Mouse (Mus musculus) limb, embryonic 10.5 days (tissue): ENCODE measurements at regions not wholly inside any gene's neighbourhood (a gene's known extent, or its start where the extent isn't known, plus 50 kb on each side); places are given as distances from the start of the nearest gene placed in this dataset.

Experiments
- DNase-seq: peaks from one replicate; pipeline ENCODE4 v3.0.0-alpha.2; 2017; ENCODE audit warnings: low spot score
- H3K27ac ChIP-seq: fragments of 300-500 bp; sonication (generic); 2 replicates; pipeline ENCODE4 v1.5.1; 2016; ENCODE audit warnings: mild to moderate bottlenecking
- H3K27me3 ChIP-seq: fragments of 300-500 bp; sonication (generic); 2 replicates; pipeline ENCODE4 v1.6.1; 2016; ENCODE audit warnings: low read depth, mild to moderate bottlenecking; ENCODE audit not compliant: poor library complexity, severe bottlenecking
- H3K36me3 ChIP-seq: fragments of 300-500 bp; sonication (generic); 2 replicates; pipeline ENCODE4 v1.6.1; 2016; ENCODE audit warnings: mild to moderate bottlenecking, moderate library complexity
- H3K4me1 ChIP-seq: fragments of 300-500 bp; sonication (generic); 2 replicates; pipeline ENCODE4 v1.6.1; 2016
- H3K4me3 ChIP-seq: fragments of 300-500 bp; sonication (generic); 2 replicates; pipeline ENCODE4 v1.5.1; 2016; ENCODE audit warnings: mild to moderate bottlenecking, moderate library complexity
- H3K9me3 ChIP-seq: fragments of 300-500 bp; sonication (generic); replicated peaks from 2 replicates; pipeline ENCODE4 v1.6.1; 2016; ENCODE audit warnings: mild to moderate bottlenecking
- WGBS: fragments of 180-500 bp; shearing (Covaris S2); methylation state at CpG from one replicate; pipeline ENCODE4 v1.1.7; 2016; 5-methylcytosine and 5-hydroxymethylcytosine counted together

GRCm38 (mm10) chr14:24757843-24758242 is 270.9 kb downstream of the Rps24 start:
- no peak for DNase-seq
- H3K27me3 ChIP-seq: peaks cover 4% of the 10 kb centered on the region; the same call in 1 of the 2 replicates
- no peaks in the 10 kb centered on the region for H3K36me3 ChIP-seq
- peak overlapping the region; percentile 15 for H3K27ac ChIP-seq
- H3K9me3 ChIP-seq: no peaks in the 10 kb centered on the region
- WGBS: 59% methylated on average over 1 of the region's 1 CpGs
- peaks cover 36% of the 10 kb centered on the region for H3K4me1 ChIP-seq
- H3K4me3 ChIP-seq: no peak overlapping the region

- Histone ChIP-seq H3K4me1 (peaks cover 51% of the 10 kb centered on the region), H3K27me3 (peaks cover 4% of the 10 kb centered on the region; the same call in 1 of the 2 replicates), H3K4me3 (no peak overlapping the region), H3K9me3 (no peaks in the 10 kb centered on the region), H3K27ac (no peak overlapping the region), H3K36me3 (no peaks in the 10 kb centered on the region)
- no peak for DNase-seq
- 68% methylated on average over 1 of the region's 1 CpGs for WGBS
Measured at GRCm38 (mm10) chr14:24760926-24761325, 274.0 kb downstream of the Rps24 start.

GRCm38 (mm10) chr14:24762468-24763274 is 275.7 kb downstream of the Rps24 start:
- H3K4me3 ChIP-seq: no peak overlapping the region
- 11% methylated on average over 7 of the region's 7 CpGs for WGBS
- peaks cover 4% of the 10 kb centered on the region; the same call in 1 of the 2 replicates for H3K27me3 ChIP-seq
- H3K36me3 ChIP-seq: no peaks in the 10 kb centered on the region
- DNase-seq: peak; percentile 57
- H3K27ac ChIP-seq: no peak overlapping the region
- no peaks in the 10 kb centered on the region for H3K9me3 ChIP-seq
- H3K4me1 ChIP-seq: peaks cover 47% of the 10 kb centered on the region

- H3K36me3 ChIP-seq: no peaks in the 10 kb centered on the region
- no peak overlapping the region for H3K4me3 ChIP-seq
- DNase-seq: no peak
- peaks cover 47% of the 10 kb centered on the region for H3K4me1 ChIP-seq
- peaks cover 4% of the 10 kb centered on the region; the same call in 1 of the 2 replicates for H3K27me3 ChIP-seq
- WGBS: 65% methylated on average over 9 of the region's 9 CpGs
- H3K9me3 ChIP-seq: no peaks in the 10 kb centered on the region
- no peak overlapping the region for H3K27ac ChIP-seq
Measured at GRCm38 (mm10) chr14:24763275-24763812, 276.4 kb downstream of the Rps24 start.

- Histone ChIP-seq H3K27me3 (peaks cover 4% of the 10 kb centered on the region; the same call in 1 of the 2 replicates), H3K4me1 (peaks cover 46% of the 10 kb centered on the region), H3K27ac (no peak overlapping the region), H3K9me3 (no peaks in the 10 kb centered on the region), H3K36me3 (no peaks in the 10 kb centered on the region), H3K4me3 (no peak overlapping the region)
- no peak for DNase-seq
- WGBS: 77% methylated on average over 7 of the region's 7 CpGs
Measured at GRCm38 (mm10) chr14:24763845-24764244, 276.9 kb downstream of the Rps24 start.

GRCm38 (mm10) chr14:24766260-24766659 is 279.3 kb downstream of the Rps24 start:
- Histone ChIP-seq H3K9me3 (no peaks in the 10 kb centered on the region), H3K4me1 (peaks cover 58% of the 10 kb centered on the region), H3K36me3 (no peaks in the 10 kb centered on the region), H3K27ac (no peak overlapping the region), H3K4me3 (no peak overlapping the region), H3K27me3 (peaks cover 4% of the 10 kb centered on the region; the same call in 1 of the 2 replicates)
- WGBS: 81% methylated on average over 3 of the region's 3 CpGs
- no peak for DNase-seq

- Histone ChIP-seq H3K4me3 (no peak overlapping the region), H3K36me3 (no peaks in the 10 kb centered on the region), H3K27ac (no peak overlapping the region), H3K9me3 (no peaks in the 10 kb centered on the region), H3K27me3 (no peaks in the 10 kb centered on the region), H3K4me1 (peaks cover 58% of the 10 kb centered on the region)
- no peak for DNase-seq
- WGBS: 80% methylated on average over 2 of the region's 2 CpGs
Measured at GRCm38 (mm10) chr14:24766690-24767089, 279.8 kb downstream of the Rps24 start.

GRCm38 (mm10) chr14:24767316-24767715 is 280.4 kb downstream of the Rps24 start:
- Histone ChIP-seq H3K27me3 (no peaks in the 10 kb centered on the region), H3K36me3 (no peaks in the 10 kb centered on the region), H3K4me3 (no peak overlapping the region), H3K9me3 (no peaks in the 10 kb centered on the region), H3K27ac (no peak overlapping the region; the same call in 1 of the 2 replicates), H3K4me1 (peaks cover 54% of the 10 kb centered on the region)
- 90% methylated on average over 5 of the region's 5 CpGs for WGBS
- DNase-seq: no peak

GRCm38 (mm10) chr14:24767964-24768363 is 281.0 kb downstream of the Rps24 start:
- Histone ChIP-seq H3K9me3 (no peaks in the 10 kb centered on the region), H3K4me3 (no peak overlapping the region), H3K27ac (peak overlapping the region; percentile 44; the same call in 1 of the 2 replicates), H3K36me3 (no peaks in the 10 kb centered on the region), H3K27me3 (no peaks in the 10 kb centered on the region), H3K4me1 (peaks cover 48% of the 10 kb centered on the region)
- no peak for DNase-seq
- WGBS: 85% methylated on average over 5 of the region's 5 CpGs

- no peak overlapping the region for H3K4me3 ChIP-seq
- no peaks in the 10 kb centered on the region for H3K36me3 ChIP-seq
- WGBS: 66% methylated on average over 3 of the region's 3 CpGs
- peaks cover 34% of the 10 kb centered on the region for H3K4me1 ChIP-seq
- H3K27ac ChIP-seq: peak overlapping the region; percentile 75; the same call in 1 of the 2 replicates
- no peaks in the 10 kb centered on the region; the same call in 1 of the 2 replicates for H3K27me3 ChIP-seq
- DNase-seq: no peak
- no peaks in the 10 kb centered on the region for H3K9me3 ChIP-seq
Measured at GRCm38 (mm10) chr14:24769451-24769850, 282.5 kb downstream of the Rps24 start.

GRCm38 (mm10) chr14:24770015-24770977 is 283.4 kb downstream of the Rps24 start:
- Histone ChIP-seq H3K27ac (peak overlapping the region; percentile 75), H3K4me1 (peaks cover 34% of the 10 kb centered on the region), H3K27me3 (no peaks in the 10 kb centered on the region; the same call in 1 of the 2 replicates), H3K9me3 (no peaks in the 10 kb centered on the region), H3K4me3 (no peak overlapping the region), H3K36me3 (no peaks in the 10 kb centered on the region)
- 33% methylated on average over 11 of the region's 11 CpGs for WGBS
- DNase-seq: no peak

GRCm38 (mm10) chr14:24771663-24772062 is 284.7 kb downstream of the Rps24 start:
- WGBS: 94% methylated on average over 1 of the region's 1 CpGs
- no peak overlapping the region for H3K4me3 ChIP-seq
- H3K27ac ChIP-seq: peak overlapping the region; percentile 75; the same call in 1 of the 2 replicates
- peaks cover 34% of the 10 kb centered on the region for H3K4me1 ChIP-seq
- no peaks in the 10 kb centered on the region for H3K9me3 ChIP-seq
- no peaks in the 10 kb centered on the region; the same call in 1 of the 2 replicates for H3K27me3 ChIP-seq
- H3K36me3 ChIP-seq: no peaks in the 10 kb centered on the region
- DNase-seq: no peak
